Mouse (Mus musculus) midbrain, postnatal 0 days (tissue): ENCODE measurements around the gene Map3k3. TPM values are rescaled to one million over a fixed set of nuclear protein-coding genes. Genes with fewer than 3 reads are reported as not detected.

Experiments used
- ATAC-seq: fragments of 200-750 bp; cut with Nextera tagmentation; 2 replicates; pipeline ENCODE4 v1.8.0; 2017; ENCODE audit warnings: moderate number of reproducible peaks, mild to moderate bottlenecking, moderate TSS enrichment, moderate library complexity; ENCODE audit not compliant: low FRiP score
- DNase-seq: peaks from one replicate; pipeline ENCODE4 v3.0.0-alpha.2; 2015; ENCODE audit warnings: low spot score
- H3K27ac ChIP-seq: fragments of 300-500 bp; sonication (generic); 2 replicates; pipeline ENCODE4 v1.5.1; 2014; ENCODE audit warnings: low read depth, mild to moderate bottlenecking, low read length, mixed read lengths
- H3K27me3 ChIP-seq: fragments of 300-500 bp; sonication (generic); 2 replicates; pipeline ENCODE4 v1.6.1; 2014; ENCODE audit warnings: low read length, control low read depth, mixed read lengths; ENCODE audit not compliant: insufficient read depth
- H3K36me3 ChIP-seq: fragments of 300-500 bp; sonication (generic); 2 replicates; pipeline ENCODE4 v1.6.1; 2014; ENCODE audit warnings: low read length, control low read depth, mixed read lengths; ENCODE audit not compliant: insufficient read depth
- H3K4me1 ChIP-seq: fragments of 300-500 bp; sonication (generic); 2 replicates; pipeline ENCODE4 v1.6.1; 2014; ENCODE audit warnings: mild to moderate bottlenecking, control low read depth, antibody characterized with exemption, low read length, mixed read lengths; ENCODE audit not compliant: insufficient read depth
- H3K4me2 ChIP-seq: fragments of 300-500 bp; sonication (generic); 2 replicates; pipeline ENCODE4 v1.6.1; 2014; ENCODE audit warnings: low read depth, mild to moderate bottlenecking, low read length, mixed read lengths; ENCODE audit not compliant: poor library complexity, severe bottlenecking
- H3K4me3 ChIP-seq: fragments of 300-500 bp; sonication (generic); 2 replicates; pipeline ENCODE4 v1.5.1; 2014; ENCODE audit warnings: low read depth, mild to moderate bottlenecking, low read length, moderate library complexity
- H3K9ac ChIP-seq: fragments of 300-500 bp; sonication (generic); replicated peaks from 2 replicates; pipeline ENCODE4 v1.6.1; 2014; ENCODE audit warnings: mild to moderate bottlenecking, low read length, moderate library complexity, mixed read lengths; ENCODE audit not compliant: poor library complexity, severe bottlenecking
- H3K9me3 ChIP-seq: fragments of 300-500 bp; sonication (generic); 2 replicates; pipeline ENCODE4 v1.6.1; 2016; ENCODE audit warnings: low read length, control low read depth
- CTCF ChIP-seq: IDR thresholded peaks from 2 replicates; pipeline ENCODE4 v1.5.1; 2016; ENCODE audit warnings: antibody characterized with exemption, mild to moderate bottlenecking
- WGBS: fragments of 180-500 bp; shearing (Covaris S2); extraction: QIAGEN DNeasy Blood & Tissue Kit; methylation state at CpG from one replicate; pipeline ENCODE4 v1.1.7; 2014; 5-methylcytosine and 5-hydroxymethylcytosine counted together
- polyA plus RNA-seq: library from polyadenylated mRNA; unstranded; fragments of >200 nt; fragmentation: Nextera tagmentation; extraction: Ambion mirVana; gene quantifications from 2 replicates; pipeline ENCODE4 v1.2.1, GENCODE M21; 2015
- total RNA-seq: library from RNA; depleted of rRNA; stranded (reverse); fragments of >200 nt; gene quantifications from 2 replicates; pipeline ENCODE4 v1.2.3, GENCODE M21; 2014

Gene Map3k3
- total and polyA plus RNA-seq, 2 experiments from 2014 or later: 9.2 to 26.4 TPM

GRCm38 (mm10) chr11:106102866-106103265 is 18.5 kb downstream of the Map3k3 start:
- H3K27ac ChIP-seq: no peak overlapping the region
- peaks cover 5% of the 10 kb centered on the region; the same call in 1 of the 2 replicates for H3K36me3 ChIP-seq
- no peaks in the 10 kb centered on the region for H3K9me3 ChIP-seq
- DNase-seq: no peak
- no peak overlapping the region for H3K4me3 ChIP-seq
- no peaks in the 10 kb centered on the region for H3K27me3 ChIP-seq
- H3K9ac ChIP-seq: no peak overlapping the region
- H3K4me1 ChIP-seq: no peaks in the 10 kb centered on the region
- WGBS: 91% methylated on average over 3 of the region's 3 CpGs
- no peak overlapping the region for H3K4me2 ChIP-seq
- ATAC-seq: no peak
- no peak for TF ChIP-seq CTCF

GRCm38 (mm10) chr11:106106047-106106587 is 21.7 kb downstream of the Map3k3 start:
- H3K9ac ChIP-seq: no peak overlapping the region
- no peaks in the 10 kb centered on the region for H3K9me3 ChIP-seq
- TF ChIP-seq CTCF: no peak
- no peak overlapping the region for H3K4me3 ChIP-seq
- H3K4me2 ChIP-seq: no peak overlapping the region
- DNase-seq (no peak), ATAC-seq (no peak)
- H3K27ac ChIP-seq: no peak overlapping the region
- H3K4me1 ChIP-seq: no peaks in the 10 kb centered on the region
- peaks cover 5% of the 10 kb centered on the region; the same call in 1 of the 2 replicates for H3K36me3 ChIP-seq
- WGBS: 88% methylated on average over 8 of the region's 8 CpGs
- no peaks in the 10 kb centered on the region for H3K27me3 ChIP-seq

- Histone ChIP-seq H3K4me1 (no peaks in the 10 kb centered on the region), H3K4me2 (no peak overlapping the region), H3K27me3 (no peaks in the 10 kb centered on the region), H3K9ac (no peak overlapping the region), H3K36me3 (0 out of 2 replicates have a peak, but pooled peaks cover 3% of the 10 kb centered on the region), H3K27ac (no peak overlapping the region), H3K9me3 (no peaks in the 10 kb centered on the region), H3K4me3 (no peak overlapping the region)
- TF ChIP-seq CTCF: no peak
- no peak for ATAC-seq
- no peak for DNase-seq
Observed at GRCm38 (mm10) chr11:106111688-106112087, 27.3 kb downstream of the Map3k3 start.

GRCm38 (mm10) chr11:106122221-106122620 is 37.8 kb downstream of the Map3k3 start:
- Histone ChIP-seq H3K4me2 (no peak overlapping the region), H3K27ac (no peak overlapping the region), H3K9me3 (no peaks in the 10 kb centered on the region), H3K27me3 (no peaks in the 10 kb centered on the region), H3K36me3 (peaks cover 23% of the 10 kb centered on the region), H3K9ac (no peak overlapping the region), H3K4me3 (no peak overlapping the region), H3K4me1 (no peaks in the 10 kb centered on the region)
- TF ChIP-seq CTCF: no peak
- DNase-seq (no peak), ATAC-seq (no peak)
- 91% methylated on average over 5 of the region's 5 CpGs for WGBS

- no peak for TF ChIP-seq CTCF
- ATAC-seq: no peak
- Histone ChIP-seq H3K9ac (no peak overlapping the region), H3K4me1 (no peaks in the 10 kb centered on the region), H3K27me3 (no peaks in the 10 kb centered on the region), H3K4me2 (no peak overlapping the region), H3K4me3 (no peak overlapping the region), H3K27ac (no peak overlapping the region), H3K36me3 (peaks cover 19% of the 10 kb centered on the region), H3K9me3 (no peaks in the 10 kb centered on the region)
- WGBS: 88% methylated on average over 3 of the region's 3 CpGs
- no peak for DNase-seq
Observed at GRCm38 (mm10) chr11:106122736-106123135, 38.3 kb downstream of the Map3k3 start.

GRCm38 (mm10) chr11:106124784-106125183 is 40.4 kb downstream of the Map3k3 start:
- H3K4me2 ChIP-seq: no peak overlapping the region
- no peak overlapping the region for H3K4me3 ChIP-seq
- H3K36me3 ChIP-seq: peaks cover 13% of the 10 kb centered on the region; the same call in 1 of the 2 replicates
- no peak for ATAC-seq
- H3K9ac ChIP-seq: no peak overlapping the region
- no peaks in the 10 kb centered on the region for H3K4me1 ChIP-seq
- no peak for DNase-seq
- no peak overlapping the region for H3K27ac ChIP-seq
- 70% methylated on average over 4 of the region's 4 CpGs for WGBS
- TF ChIP-seq CTCF: no peak
- H3K9me3 ChIP-seq: no peaks in the 10 kb centered on the region
- H3K27me3 ChIP-seq: no peaks in the 10 kb centered on the region
